Mouse (Mus musculus) CD4-positive, CD25-positive, alpha-beta regulatory T cell, adult 2 months (primary cell): ENCODE data around the gene Sfn.
A peak's percentile ranks its signal among the peaks of the same experiment; 100 is the strongest.
"Not testable (repeated sequence)": the region's sequence is repeated elsewhere in the genome, so short reads cannot be mapped to it uniquely, and the experiment has no call there.

ENCODE experiments used
- DNase-seq: peaks from one replicate; pipeline ENCODE4 v3.0.0-alpha.2; 2012; ENCODE audit warnings: low read depth, low spot score

Gene Sfn

DNA sequence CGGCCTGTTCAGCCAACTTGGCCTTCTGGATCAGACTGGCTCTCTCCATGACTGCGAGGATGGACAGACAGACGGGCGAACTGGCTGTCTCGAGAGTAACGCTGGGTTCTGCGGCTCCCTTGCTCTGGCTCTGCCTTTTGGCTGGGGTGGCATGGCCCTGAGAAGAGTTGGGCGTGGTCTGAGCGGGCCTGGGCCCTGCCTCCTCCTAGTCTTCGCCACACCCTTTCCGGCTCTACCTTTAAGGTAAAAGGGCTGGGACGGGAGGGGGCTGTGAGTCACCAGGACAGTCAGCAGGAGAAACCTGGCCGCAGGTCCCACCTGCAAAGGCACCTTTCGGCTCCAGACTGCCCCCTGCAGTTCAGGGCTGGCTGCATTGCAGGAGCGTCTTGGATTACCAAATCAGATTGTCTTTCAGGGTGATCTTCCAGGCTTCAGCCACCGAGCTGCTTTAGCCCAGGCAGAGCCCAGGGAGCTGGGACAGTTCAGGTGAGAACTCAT is at the start of gene Sfn:
Gene Sfn, minus strand, starts transcription at position 448 of the 498 bp plus-strand sequence.
- DNase-seq = peak; percentile 83

DNA sequence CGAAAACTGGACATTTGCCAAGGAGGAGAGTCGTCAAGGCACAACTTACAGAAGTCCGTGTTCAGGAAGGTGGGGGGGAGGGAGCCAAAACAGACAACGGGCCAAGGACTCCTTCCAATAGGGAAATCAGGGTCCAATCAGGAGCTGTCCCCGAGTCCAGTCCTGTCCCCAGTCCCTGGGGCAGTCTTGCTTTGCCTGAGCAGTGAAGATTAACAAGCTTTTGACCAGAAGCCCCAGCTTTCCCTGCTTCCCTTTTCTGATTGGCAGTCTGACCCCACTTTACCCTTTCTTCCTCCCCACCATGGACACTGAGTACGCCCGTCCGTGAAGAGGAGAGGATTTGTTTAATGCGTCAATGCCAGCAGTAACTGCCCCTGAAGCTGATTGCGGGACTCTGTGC is 49.5 kb upstream of the Sfn start:
- DNase-seq = no peak

- DNase-seq = peak; percentile 93
Observed at GRCm38 (mm10) chr4:133649989-133650699, 48.2 kb upstream of the Sfn start, which contains the start of gene Zdhhc18. Gene Zdhhc18 (minus strand): TSS chr4:133650154.

DNA sequence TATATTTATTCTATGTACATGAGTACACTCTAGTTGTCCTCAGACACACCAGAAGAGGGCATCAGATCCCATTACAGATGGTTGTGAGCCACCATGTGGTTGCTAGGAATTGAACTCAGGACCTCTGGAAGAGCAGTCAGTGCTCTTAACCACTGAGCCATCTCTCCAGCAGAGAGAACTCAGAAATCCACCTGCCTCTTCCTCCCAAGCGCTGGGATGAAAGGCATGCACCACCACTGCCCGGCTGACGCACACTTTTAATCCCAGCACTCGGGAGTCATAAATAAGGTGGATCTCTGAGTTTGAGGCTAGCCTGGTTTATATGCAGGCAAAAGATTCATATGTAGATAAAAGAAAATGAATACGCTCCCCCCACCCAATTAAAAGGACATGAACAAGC is 47.5 kb upstream of the Sfn start:
- not testable (repeated sequence) for DNase-seq

- no peak for DNase-seq
Observed at GRCm38 (mm10) chr4:133645680-133646079, 43.7 kb upstream of the Sfn start.

DNA sequence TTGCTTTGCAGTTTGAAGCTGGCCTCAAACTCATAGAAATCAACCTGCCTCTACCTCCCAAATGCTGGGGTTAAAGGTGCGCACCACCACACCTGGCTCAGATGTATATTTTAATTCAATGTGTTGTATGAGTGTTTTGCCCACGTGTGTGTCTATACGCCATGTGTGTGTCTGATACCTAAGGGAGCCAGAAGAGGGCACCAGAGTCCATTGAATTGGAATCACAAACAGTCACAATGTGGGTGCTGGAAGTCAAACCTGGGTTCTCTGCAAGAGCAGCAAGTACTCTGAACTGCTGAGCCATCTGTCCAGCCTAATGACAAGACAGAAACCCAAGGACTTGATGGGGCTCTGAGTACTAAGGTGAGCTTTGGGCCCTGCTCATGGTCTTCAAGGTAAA is 43.2 kb upstream of the Sfn start:
- DNase-seq = peak; percentile 32

DNA sequence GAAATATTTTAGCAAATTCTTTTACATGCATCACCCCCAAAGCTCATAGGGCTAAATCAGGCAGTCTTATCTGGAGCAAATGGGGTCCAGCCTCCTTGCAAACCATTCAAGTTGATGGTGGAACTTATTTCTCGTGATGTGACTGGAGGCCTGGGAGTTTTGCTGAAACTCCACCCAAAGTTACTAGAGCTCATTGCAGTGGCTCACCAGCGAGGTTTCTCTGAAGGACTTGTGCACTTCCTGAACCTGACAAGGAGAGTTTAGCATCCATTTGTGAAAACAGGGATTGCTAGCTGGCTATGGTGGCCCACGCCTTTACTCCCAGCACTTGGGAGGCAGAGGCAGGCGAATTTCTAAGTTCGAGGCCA is 32.1 kb upstream of the Sfn start:
- DNase-seq = no peak

DNA sequence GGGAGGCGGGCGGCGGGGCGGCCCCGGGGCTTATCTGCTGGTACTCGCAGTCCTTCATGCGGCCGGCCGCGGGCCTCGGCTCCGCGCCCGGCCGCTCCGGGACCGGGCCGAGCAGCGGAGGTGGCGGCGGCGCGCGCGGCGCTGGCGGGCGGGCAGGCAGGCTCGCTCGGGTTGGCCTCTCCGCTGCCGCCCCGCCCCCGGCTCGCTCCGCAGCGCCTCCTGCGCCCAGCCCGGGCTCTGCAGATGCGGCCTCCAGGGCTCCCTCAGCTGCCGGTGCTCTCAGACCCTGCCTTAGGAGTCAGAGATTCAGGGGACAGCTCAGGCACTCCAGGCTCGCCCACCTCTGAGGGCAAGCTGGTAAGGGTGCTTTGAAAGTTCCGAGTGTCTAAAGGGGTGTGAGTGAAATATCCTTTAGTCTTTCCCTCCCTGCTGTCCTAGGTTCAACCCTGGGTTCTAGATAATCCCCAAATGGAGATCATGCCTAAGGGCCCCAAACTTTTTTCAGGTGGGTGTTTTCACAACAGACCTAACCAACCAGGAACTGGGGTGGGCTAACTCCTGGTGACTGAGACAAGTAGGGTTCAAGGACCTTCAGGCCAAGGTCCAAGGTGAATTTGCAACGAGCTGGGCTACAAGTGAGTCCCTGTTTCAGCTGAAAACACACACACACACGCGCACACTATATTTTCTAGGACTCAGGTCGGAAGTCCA is 31.5 kb upstream of the Sfn start:
- DNase-seq = peak; percentile 94

DNA sequence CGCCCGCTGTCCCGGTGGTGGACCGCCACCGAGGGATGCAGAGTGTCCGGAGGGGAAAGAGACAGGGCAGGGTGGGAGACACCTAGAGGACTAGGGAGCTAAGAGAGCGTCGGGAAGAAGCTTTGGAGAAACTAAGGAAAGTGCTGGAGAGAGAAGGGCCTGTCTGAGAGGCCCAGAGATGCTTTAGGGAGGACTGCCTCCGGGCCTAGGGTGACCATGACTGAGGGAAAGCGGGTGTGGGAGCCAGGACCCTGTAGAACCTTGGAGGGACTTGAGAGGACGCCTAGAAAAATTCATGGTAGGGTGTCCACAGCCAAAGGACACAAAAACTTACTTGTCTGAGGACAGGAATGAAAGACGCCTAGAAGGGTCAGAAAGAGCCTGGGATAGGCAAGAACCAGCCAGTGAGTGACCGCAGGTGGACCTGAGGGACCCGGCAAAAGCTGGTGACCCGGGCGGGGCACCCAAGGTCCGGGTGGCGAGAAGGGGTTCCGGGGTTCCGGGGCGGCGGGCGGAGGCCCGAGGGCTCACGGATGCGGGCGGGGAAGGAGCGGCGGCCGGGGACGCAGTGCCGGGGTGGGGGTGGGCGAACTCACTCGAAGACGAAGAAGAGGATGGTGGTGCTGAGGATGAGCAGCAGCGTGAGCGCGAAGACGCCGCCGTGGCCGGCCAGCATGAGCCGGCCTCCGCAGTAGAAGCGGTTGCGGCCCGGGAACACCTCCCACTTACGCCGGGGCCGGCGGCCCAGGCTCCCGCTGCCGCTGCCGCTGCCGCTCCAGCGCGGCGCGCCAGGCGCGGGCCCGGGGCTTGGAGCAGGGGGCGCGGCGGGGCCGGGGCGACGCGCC is 30.7 kb upstream of the Sfn start:
- DNase-seq = peak; percentile 66

GRCm38 (mm10) chr4:133631769-133632411 is 29.9 kb upstream of the Sfn start:
- DNase-seq = peak; percentile 55

DNA sequence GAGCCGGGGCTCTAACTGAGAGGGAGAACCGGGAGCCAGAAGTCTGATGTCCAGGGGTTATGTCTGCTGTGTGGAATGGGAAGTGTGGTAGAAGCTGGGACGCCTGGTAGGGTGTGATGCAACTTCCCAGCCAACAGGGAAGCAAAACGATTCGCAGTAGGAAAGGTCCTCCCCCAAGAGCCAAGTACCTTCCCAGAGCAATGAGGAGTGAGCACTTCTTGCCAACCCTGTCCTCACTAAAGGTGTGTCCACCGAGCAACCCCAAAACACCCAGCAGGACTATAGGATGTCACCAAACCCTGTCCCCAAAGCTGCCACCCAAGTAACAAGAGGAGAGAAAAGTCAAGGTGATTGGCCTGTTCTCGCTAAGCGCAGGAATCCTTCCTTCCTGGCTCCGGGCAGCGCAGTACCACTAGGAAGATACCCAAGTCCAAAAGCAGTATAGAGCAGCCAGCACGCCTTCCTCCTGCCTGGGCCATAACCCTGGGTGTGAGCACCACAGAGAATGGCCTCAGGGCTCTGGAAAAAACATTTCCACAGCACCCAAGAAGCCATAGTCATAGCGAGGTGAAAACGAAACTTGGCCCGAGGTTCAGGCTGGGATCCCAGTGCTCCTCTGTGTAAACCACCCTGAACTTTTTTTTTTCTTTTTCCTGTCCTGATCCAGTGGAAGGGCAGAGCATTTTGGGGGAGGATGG is 29.3 kb upstream of the Sfn start:
- peak; percentile 60 for DNase-seq

- DNase-seq = no peak
Observed at GRCm38 (mm10) chr4:133630326-133630920, 28.5 kb upstream of the Sfn start.

- peak; percentile 68 for DNase-seq
Observed at GRCm38 (mm10) chr4:133629191-133629590, 27.2 kb upstream of the Sfn start.

DNA sequence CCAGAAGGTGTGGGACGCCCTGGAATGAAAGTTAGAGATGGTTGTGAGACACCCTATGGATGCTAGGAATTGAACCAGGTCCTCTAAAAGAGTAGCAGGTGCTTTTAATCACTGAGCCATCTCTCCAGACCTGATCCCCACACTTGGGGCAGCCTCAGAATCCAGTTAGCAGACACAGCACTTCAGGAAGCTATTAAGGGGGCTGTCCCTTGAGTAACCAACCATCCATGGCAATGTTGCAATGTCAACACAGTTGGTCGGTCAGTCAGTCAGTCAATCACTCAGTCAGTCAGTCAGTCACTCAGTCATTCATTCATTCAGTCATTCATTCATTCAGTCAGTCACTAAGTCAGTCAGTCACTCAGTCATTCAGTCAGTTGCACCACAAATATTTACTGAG is 26.5 kb upstream of the Sfn start:
- DNase-seq = no peak

GRCm38 (mm10) chr4:133627039-133627438 is 25.1 kb upstream of the Sfn start:
- DNase-seq = no peak

DNA sequence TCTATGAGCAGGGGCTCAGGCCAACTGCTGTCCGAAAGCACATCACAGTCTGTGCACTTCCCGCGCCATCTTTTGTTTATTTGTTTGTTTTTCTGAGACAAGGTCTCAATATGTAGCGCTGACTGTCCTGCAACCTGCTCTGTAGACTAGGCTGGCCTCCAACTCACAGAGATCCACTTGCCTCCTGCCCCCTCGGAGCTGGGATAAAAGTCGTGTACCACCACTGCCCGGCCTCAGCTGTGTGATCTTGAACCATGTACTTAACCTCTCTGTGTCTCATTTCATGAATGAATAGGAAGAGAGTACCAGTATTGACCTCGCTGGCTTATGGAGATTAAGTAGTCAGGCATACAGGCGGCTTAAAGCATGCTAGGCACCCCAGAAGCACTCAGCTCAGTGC is 24.7 kb upstream of the Sfn start:
- no peak for DNase-seq

GRCm38 (mm10) chr4:133626221-133626620 is 24.3 kb upstream of the Sfn start:
- no peak for DNase-seq

GRCm38 (mm10) chr4:133625621-133626071 is 23.7 kb upstream of the Sfn start:
- DNase-seq = peak; percentile 84

- peak; percentile 43 for DNase-seq
Observed at GRCm38 (mm10) chr4:133624830-133625229, 22.9 kb upstream of the Sfn start.

GRCm38 (mm10) chr4:133622161-133622695 is 20.3 kb upstream of the Sfn start:
- peak; percentile 91 for DNase-seq
